Mouse (Mus musculus) adrenal gland, adult 8-10 months (tissue): ENCODE measurements around the gene Gm49387. TPM values are rescaled to one million over a fixed set of nuclear protein-coding genes. Genes with fewer than 3 reads are reported as not detected.

ENCODE experiments used
- DNase-seq: peaks from one replicate; pipeline ENCODE4 v3.0.0; 2022
- total RNA-seq, 4 experiments: library from RNA; stranded (reverse); gene quantifications; 2 replicates each; pipeline ENCODE4 v1.2.4; 2022

The Gm49387 gene
- total RNA-seq, 4 experiments from 2014 or later: not detected

DNA sequence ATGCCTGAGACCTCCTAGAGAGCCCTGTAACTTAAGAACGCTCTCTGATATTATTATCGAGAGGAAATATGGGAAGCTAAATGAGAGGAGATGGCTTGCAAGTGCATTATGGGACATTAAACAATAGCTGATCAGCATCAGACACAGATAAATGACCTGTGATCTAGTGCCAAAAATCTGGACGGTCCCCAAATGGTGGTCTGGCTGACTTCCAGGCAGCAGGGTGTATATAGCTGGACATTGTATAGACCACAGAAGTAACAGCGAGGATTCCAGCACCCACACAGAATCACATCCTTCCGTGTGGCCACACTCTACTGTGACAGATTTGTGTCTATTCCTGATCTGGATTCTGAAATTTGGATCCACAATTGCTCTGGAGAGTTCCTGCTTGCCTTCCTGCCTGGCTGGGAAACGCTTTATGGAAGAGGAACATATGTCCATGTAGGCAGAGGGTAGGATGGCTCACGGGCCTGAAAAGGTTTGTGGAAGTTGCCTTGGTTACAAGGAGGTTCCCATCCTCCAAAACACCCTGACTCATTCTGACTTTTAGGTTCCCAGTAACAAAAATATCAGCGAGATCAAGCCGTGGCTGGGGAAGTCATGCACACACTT lies 68.0 kb downstream of the Gm49387 start:
- no peak for DNase-seq

- DNase-seq: no peak
Measured at GRCm38 (mm10) chr14:31571419-31571818, 69.3 kb downstream of the Gm49387 start.

DNA sequence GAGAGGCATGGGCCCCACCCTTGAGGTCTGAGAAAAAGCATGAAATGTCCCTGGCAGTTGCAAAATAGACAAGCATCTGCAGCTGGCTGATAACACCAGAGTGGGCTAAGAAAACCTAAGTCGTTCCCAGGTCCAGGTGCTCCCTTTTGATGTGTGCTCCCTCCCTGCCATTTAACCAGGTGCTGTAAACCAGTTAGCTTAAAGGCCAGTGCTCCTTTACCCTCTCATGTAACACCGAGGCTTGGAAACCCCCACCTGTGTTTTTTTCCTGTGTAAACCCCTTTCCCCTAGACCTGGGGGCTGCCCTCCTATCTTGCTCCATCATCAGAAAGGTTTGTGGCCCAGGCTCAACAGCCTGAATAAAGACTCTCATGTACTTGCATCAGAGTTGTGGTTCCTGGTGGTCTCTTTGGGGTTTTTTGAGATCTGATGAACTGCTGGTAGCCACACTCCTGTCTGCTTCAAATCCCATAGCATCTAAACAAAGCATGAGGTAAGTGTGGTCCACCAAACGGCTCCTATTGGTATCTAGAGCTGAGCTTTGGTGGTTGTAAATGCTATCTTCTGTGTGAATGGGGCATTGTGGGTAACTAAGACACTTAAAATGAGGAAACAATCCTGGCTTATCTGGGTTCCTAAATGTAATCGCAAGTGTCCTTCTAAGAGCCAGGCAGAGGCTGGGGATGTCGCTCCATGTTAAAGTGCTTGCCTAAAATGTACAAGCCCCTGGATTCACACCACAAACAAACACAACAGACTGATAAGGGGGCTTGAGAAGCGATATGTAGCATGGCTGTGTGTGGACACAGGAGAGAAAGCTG lies 70.3 kb downstream of the Gm49387 start:
- DNase-seq: no peak

DNA sequence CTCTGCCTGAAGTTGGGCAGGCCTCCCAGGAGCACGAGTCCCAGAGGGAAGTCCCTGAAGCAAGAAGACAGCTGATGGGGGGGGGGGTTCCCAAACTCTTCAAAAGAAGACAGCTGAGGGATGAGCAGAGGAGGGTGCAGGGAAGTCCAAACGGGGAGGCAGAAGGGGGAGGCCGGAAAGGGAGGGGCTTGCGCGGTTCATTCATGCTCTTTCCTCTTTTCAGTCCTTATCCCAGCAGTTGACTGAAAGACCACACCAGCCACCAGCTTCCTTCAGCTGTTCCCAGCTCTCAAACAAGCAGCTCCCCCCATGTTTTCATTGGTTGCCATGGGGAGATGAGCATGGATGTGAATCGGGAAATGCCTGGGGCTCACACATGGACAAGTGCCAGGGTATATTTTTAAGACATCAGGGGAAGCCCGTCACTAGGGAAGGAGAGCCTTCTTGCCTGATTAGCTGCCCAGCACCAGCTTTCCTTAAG lies 71.5 kb downstream of the Gm49387 start:
- no peak for DNase-seq

DNA sequence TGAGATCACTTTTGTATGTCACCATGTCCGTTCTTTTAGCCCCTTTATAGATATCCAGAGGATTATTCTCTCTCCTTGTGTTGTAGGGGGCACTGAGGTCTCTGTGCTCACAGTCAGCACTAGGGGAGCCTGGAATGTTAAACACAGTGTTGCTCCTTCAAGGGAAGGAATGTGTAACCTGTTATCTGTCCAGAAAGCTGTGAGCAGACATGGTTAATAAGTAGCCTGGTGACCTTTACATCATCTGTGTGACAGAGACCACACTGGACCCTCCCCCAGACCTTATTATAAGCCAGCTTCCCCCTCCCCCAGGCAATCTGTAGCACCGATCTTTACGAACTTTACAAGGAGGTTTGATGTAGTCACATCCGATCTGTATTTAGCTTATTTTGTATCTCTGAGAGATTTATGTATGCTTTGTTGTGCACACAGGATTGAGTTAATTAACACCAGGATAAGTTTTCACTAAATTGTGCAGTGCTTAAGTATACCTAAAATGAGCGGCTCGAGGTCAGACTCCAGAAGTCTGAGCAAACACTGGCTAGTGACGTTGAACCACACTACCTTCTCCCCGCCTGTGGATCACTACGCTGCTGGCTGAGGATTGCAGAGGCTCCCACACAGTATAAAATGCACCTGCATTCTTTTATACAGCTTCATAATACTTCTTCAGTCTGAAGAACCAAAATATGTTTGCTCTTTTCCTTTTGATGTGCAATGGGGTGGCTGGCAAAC lies 75.0 kb downstream of the Gm49387 start:
- DNase-seq: no peak

- DNase-seq: peak; percentile 71
Measured at GRCm38 (mm10) chr14:31564452-31565179, 76.1 kb downstream of the Gm49387 start.

- DNase-seq: no peak
Measured at GRCm38 (mm10) chr14:31560886-31561285, 79.8 kb downstream of the Gm49387 start.

- no peak for DNase-seq
Measured at GRCm38 (mm10) chr14:31559216-31559615, 81.5 kb downstream of the Gm49387 start.

GRCm38 (mm10) chr14:31557784-31558183 lies 82.9 kb downstream of the Gm49387 start:
- no peak for DNase-seq

GRCm38 (mm10) chr14:31557273-31557672 lies 83.4 kb downstream of the Gm49387 start:
- no peak for DNase-seq

- DNase-seq: no peak
Measured at GRCm38 (mm10) chr14:31556526-31557260, 84.0 kb downstream of the Gm49387 start.

DNA sequence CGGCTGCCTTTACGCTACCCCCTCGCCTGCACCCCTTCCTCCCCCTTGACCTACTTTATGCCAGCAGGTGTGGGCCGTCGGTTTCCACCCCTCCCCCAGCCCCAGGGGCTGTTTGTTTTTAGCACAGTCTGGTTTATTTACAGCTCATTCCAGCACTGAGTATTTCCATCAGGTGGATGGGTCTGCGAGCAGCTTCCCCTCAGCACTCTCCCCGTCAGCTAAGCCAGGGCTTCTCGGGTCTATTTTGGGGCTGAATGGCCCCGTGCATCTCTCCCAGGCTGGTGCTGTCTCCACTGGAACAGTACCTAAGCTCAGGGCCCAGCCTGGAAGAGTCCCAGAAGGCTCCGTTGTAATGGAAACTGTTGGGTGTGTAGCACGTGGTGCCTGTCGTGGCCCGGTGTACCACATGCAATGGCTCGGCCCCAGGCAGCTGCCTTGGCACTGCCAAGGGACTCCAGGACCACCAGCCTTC lies 84.7 kb downstream of the Gm49387 start:
- DNase-seq: no peak

- no peak for DNase-seq
Measured at GRCm38 (mm10) chr14:31555021-31555420, 85.7 kb downstream of the Gm49387 start.

DNA sequence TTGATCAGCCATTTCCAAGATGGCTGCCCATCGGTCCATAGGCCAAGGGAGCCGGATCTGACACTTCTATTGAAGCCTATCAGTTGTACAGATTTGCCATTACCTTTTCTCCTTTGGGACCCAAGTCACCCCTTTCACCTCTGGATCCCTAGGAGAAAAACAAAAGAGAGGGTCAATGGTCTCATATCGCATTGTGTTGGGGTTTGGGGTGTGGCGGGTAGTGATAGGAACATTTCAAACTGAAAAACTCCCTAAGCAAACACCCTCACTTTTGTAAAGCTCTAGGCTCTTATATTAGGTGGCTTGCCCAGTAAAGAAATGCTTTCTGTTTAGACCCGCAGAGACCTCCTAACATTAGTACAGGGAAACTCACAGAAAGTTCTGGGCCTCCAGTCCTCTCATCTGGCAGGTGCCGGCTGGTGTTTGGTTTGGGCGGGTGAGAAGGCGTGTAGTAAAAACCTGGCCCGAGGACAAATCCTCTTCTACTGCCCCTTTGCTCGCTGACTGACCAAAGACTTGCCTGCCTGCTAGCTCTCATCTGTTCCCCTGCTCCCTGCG lies 96.7 kb downstream of the Gm49387 start:
- DNase-seq: no peak

- no peak for DNase-seq
Measured at GRCm38 (mm10) chr14:31537298-31537697, 103.4 kb downstream of the Gm49387 start.

GRCm38 (mm10) chr14:31532656-31533055 lies 108.0 kb downstream of the Gm49387 start:
- no peak for DNase-seq

GRCm38 (mm10) chr14:31531506-31532148 lies 109.1 kb downstream of the Gm49387 start:
- DNase-seq: no peak

DNA sequence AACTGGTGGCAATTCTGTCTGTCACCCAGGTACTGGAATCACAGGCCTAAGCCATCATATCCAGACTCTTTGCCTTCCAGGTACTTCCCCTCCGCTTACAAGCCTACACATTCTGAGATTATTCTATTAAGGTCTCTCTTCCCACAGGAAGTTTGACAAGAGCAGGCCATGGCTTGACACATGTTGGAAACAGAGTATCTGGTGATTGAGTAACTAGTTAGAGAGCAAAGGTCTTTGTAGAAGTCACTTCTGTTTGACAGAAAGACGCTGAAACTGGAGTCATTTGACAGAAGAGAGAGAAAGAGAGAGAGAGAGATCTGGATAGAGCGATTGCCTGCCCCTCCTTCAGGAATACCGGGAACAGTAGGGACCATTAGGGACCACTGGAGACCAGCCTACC lies 109.8 kb downstream of the Gm49387 start:
- DNase-seq: no peak

DNA sequence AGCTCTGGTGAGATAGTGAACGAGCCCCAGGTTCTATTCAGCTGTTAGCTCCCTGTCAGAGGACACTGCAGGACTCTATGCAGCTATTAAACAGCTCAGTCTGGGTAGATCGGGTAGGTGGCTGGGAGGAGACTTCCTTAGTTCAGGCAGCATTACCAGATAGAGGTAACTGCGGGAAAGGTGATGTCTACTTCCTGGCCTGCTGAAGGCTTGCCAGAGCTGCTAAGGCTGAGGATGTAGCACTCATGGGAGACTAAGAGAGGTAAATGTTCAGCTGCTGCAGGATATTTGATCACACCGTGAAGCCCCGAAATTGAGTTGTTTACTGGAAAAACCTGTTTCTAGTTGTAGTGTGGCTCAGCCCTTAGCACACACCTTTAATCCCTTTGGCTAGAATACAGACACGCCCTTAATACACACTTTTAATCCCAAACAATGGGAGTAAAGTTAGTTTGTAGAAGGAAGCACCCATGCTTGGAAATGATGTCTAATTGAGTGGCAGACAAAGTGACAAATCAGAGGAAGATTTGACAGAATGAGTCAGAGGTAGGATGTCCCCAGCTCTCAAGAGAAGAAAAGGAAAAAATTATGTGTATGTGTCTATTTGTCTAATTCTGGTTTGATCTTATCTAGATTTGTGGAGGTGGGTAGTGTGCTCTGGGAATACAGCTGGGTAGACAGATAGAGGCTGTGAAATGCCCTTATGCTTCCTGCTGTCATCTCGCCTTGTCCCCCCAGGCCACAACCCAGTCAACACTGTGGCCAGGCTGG lies 115.5 kb downstream of the Gm49387 start:
- DNase-seq: no peak

DNA sequence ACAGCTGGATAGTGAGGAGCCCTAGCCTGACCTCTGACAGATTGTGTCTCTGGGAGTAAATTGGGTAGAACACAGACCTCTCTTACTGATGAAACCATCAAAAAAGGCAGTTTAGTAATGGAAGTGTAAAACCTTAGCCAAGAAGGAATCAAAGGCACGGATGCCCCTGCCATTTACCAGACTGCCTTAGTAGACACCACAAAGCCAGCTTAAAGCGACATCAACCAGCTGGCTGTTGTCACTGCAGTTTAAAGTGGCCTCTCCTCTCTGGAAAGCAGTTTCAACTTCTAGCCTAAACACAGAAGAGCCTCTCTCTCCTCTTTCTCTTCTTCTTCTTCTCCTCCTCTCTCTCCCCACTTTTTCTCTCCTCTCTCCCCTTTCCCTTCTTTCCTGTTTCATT lies 119.4 kb downstream of the Gm49387 start:
- no peak for DNase-seq
